Mouse (Mus musculus) megakaryocyte, adult 5-6 weeks (primary cell): ENCODE data around the gene Eif4enif1. TPM values are rescaled to one million over a fixed set of nuclear protein-coding genes. Genes with fewer than 3 reads are reported as not detected.
A peak's percentile ranks its signal among the peaks of the same experiment; 100 is the strongest.

Experiments
- ATAC-seq: 2 replicates; pipeline ENCODE4 v1.8.0; 2016; ENCODE audit warnings: mild to moderate bottlenecking, inconsistent platforms; ENCODE audit not compliant: poor library complexity, severe bottlenecking
- total RNA-seq, 2 experiments: library from RNA; stranded (forward) in 1 of 2; stranded (reverse) in 1 of 2; fragments of 153-499, 151-499 nt in 1 of 2; fragments of 221-1000, 200-1000 nt in 1 of 2; gene quantifications; 2 replicates each; pipeline versions ENCODE4 v1.2.3 to v1.2.4; 2015 to 2017

The Eif4enif1 gene
- total RNA-seq, 2 experiments from 2014 or later = 50.7 to 80.1 TPM

GRCm38 (mm10) chr11:3265291-3266078 lies 63.3 kb downstream of the Eif4enif1 start:
- ATAC-seq = no peak

DNA sequence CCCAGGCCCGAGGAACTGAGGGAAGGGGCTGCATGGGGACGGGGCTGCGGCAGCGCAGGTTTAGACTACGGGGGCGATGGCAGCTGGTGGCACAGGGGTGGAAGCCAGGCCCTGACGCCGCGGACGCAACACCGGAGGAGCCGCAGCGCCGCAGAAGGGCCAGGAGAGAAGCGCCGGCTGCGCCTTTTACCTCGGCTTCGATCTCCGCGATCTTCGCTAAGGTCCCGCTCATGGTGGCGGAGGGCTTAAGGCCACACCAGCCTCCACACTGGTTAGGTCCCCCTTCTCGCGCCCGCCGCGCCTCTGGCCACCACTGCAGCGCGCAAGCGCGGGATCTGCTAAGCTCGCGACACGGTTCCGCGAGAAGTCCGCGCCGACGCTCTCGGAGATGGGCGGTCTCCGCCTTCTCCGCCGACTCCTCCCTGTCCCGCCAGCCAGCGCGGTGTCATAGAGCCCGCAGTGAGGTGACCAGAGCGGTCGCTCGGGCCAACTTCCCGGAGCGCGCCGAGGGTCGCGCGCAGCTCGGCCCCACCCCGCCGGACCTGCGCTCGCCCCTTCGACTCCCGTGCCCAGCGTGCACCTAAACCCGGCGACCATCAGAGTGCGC lies 64.0 kb downstream of the Eif4enif1 start, which contains the start of gene Drg1:
Gene Drg1, minus strand, starts transcription at position 337 of the 607 bp plus-strand sequence.
- ATAC-seq = peak; percentile 99

DNA sequence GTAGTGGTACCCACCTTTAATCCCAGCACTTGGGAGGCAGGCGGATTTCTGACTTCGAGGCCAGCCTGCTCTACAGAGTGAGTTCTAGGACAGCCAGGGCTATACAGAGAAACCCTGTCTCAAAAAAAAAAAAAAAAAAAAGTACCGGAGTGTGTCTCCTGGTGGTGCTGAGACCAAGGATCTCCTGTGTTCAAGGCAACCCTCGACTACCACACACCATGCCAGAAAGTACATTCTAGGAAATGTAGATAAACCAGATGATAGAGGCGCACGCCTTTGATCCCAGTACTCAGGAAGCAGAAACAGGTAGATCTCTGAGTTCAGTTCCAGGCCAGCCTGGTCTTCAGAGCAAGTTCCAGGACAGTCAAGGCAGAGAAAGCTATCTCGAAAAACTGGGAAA lies 64.9 kb downstream of the Eif4enif1 start:
- no peak for ATAC-seq

GRCm38 (mm10) chr11:3269241-3269640 lies 67.0 kb downstream of the Eif4enif1 start:
- no peak for ATAC-seq

GRCm38 (mm10) chr11:3278351-3278750 lies 76.2 kb downstream of the Eif4enif1 start:
- no peak for ATAC-seq

DNA sequence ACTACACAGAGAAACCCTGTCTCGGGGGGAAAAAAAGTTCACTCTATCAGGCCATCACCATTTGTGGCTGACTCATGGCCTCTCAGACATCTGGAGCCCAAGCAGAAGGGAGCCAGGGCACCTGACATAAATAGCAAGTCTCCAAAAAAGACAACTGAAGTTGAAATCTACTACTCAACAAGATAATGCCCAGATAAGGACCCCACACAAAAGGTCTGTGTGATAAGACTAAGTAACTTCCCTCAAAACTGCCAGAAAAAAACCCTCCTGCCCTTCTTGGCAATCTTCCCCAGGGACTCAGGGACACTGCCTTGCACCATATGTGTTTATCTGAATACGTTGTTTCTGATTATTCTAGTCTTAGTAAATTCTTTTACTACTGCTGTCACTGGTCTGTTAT lies 77.5 kb downstream of the Eif4enif1 start:
- ATAC-seq = no peak

DNA sequence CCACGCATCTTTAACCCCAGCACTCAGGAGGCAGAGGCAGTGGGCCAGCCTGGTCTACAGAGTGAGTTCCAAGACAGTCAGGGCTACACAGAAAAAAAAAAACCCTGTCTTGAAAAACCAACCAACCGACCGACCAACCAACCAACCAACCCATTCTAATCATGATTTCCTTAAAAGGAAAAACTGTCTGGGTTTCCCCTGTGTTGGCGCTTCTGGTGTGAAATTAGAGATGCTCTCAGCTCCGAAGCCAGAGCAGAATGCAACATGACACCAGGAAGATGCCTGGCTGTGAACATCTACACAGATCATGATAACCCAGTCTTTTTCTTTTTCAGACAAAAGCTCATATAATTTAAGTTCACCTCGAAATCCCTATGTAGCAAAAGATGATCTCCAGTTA lies 80.7 kb downstream of the Eif4enif1 start:
- no peak for ATAC-seq

GRCm38 (mm10) chr11:3283645-3284044 lies 81.5 kb downstream of the Eif4enif1 start:
- no peak for ATAC-seq

- no peak for ATAC-seq
These were observed 83.7 kb downstream of the Eif4enif1 start for GRCm38 (mm10) chr11:3285940-3286339.

- no peak for ATAC-seq
These were observed 84.9 kb downstream of the Eif4enif1 start for GRCm38 (mm10) chr11:3287131-3287530.

DNA sequence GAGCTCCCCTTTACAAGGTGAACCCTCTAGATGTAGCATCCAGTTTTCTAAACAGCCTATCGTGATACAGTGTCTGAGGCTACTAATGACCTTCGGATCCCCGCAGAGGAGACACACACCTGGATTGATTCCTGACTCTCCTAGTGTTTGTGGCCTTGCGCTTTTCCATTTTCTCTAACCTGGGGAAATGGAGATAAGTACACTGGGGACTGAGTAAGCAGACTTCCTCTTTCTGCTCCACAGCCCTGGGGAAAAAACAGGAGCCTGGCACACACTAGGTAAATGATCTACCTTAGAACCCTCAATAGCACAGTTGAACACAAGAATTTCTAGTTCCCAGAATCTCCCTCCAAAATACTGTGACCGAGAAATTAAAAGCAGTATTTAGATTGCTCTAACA lies 85.7 kb downstream of the Eif4enif1 start:
- ATAC-seq = no peak

DNA sequence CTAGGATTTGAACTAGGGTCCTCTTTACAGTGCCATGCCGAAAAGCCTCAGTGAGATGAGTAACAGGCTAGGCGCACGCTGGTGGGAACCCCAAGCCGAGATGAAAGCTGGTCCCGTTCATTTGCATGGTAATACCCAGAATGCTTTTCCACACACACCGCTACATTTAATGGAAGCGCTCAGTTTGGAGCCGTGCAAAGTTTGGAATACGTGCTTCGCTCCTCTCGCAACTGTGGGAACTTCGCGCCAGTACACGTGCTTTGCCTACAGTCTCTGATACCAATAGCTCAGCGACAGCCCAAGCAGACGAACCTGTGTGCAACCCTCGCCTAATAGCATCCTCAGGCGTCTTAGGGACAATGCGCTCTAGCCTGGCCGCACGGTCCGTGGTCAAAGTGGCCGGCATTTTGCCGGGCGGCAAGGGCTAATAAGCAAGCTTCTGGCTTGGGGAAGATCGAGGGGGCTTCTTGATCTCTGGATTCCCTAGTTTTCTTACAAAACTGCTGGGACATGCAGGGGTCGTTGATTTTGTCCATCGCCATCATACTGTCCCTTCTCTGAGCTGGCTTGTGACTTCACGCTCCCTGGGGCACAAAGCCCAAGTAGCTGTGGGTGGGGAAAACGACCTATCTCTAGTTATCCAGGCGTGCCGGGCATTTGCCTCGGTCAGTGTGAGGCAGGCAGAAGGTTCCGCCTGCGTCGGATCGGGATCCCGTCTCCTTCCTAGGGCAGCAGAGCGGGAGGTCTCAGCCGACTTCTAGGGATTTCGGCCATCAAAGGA lies 86.5 kb downstream of the Eif4enif1 start, which contains the start of gene Patz1:
Gene Patz1, plus strand, starts transcription at position 354 of the 781 bp plus-strand sequence.
- 0 out of 2 replicates have a peak, but pooled peaks have one; percentile 2 for ATAC-seq

GRCm38 (mm10) chr11:3289302-3289802 lies 87.2 kb downstream of the Eif4enif1 start:
- ATAC-seq = peak; percentile 7; the same call in 1 of the 2 replicates

GRCm38 (mm10) chr11:3289803-3290639 lies 87.8 kb downstream of the Eif4enif1 start:
- peak; percentile 36 for ATAC-seq

- peak; percentile 8; the same call in 1 of the 2 replicates for ATAC-seq
These were observed 88.6 kb downstream of the Eif4enif1 start for GRCm38 (mm10) chr11:3290640-3291310.

GRCm38 (mm10) chr11:3291311-3292061 lies 89.3 kb downstream of the Eif4enif1 start:
- peak; percentile 17 for ATAC-seq

DNA sequence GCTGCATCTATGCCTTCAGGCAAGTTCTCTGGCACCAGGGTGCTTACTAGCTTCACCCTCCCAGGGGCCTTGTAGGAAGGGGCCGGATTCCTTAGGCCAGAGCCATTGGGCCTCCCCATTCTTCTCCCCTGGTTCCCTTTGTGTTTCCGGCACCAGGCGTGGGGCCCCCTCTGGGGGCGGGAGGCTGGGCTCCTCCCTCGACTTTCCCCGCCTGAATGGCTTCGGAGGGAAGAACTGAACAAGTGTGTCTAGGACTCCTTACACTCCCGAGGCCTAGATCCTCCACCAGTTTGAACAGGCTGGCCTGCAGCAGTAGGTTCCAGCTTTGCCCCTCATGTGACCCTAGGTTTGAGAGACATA lies 89.8 kb downstream of the Eif4enif1 start:
- peak; percentile 36 for ATAC-seq

GRCm38 (mm10) chr11:3292711-3293249 lies 90.6 kb downstream of the Eif4enif1 start:
- ATAC-seq = no peak

- no peak for ATAC-seq
These were observed 91.2 kb downstream of the Eif4enif1 start for GRCm38 (mm10) chr11:3293361-3293760.
